Mouse (Mus musculus): ENCODE measurements around the gene Pdap1. TPM values are rescaled to one million over a fixed set of nuclear protein-coding genes. Genes with fewer than 3 reads are reported as not detected.
"Not testable (repeated sequence)": the region's sequence is repeated elsewhere in the genome, so short reads cannot be mapped to it uniquely, and the experiment has no call there.

Gene Pdap1
- polyA plus RNA-seq, 1 experiment from 2014 or later, result 87.1 TPM

GRCm38 (mm10) chr5:145100960-145101359 lies 39.1 kb downstream of the Pdap1 start:
- H3K4me3 ChIP-seq (replicated peaks), result no peak overlapping the region
- H3K36me3 ChIP-seq, result peaks cover 50% of the 10 kb centered on the region
- H3K27ac ChIP-seq, result no peak overlapping the region
- H3K4me2 ChIP-seq (replicated peaks), result no peak overlapping the region
- no peak for ATAC-seq
- WGBS, result 95% methylated on average over 9 of the region's 9 CpGs
- no peaks in the 10 kb centered on the region for H3K4me1 ChIP-seq (replicated peaks)
- H3K9ac ChIP-seq, result no peak overlapping the region
- H3K9me3 ChIP-seq, result no peaks in the 10 kb centered on the region
- no peaks in the 10 kb centered on the region for H3K27me3 ChIP-seq (replicated peaks)

- 92% methylated on average over 10 of the region's 10 CpGs for WGBS
- H3K9me3 ChIP-seq, result no peaks in the 10 kb centered on the region
- no peak overlapping the region for H3K4me2 ChIP-seq (replicated peaks)
- no peaks in the 10 kb centered on the region for H3K4me1 ChIP-seq (replicated peaks)
- H3K4me3 ChIP-seq (replicated peaks), result no peak overlapping the region
- no peak overlapping the region for H3K9ac ChIP-seq
- no peak for ATAC-seq
- no peaks in the 10 kb centered on the region for H3K27me3 ChIP-seq (replicated peaks)
- peaks cover 49% of the 10 kb centered on the region for H3K36me3 ChIP-seq
- H3K27ac ChIP-seq, result no peak overlapping the region
Measured at GRCm38 (mm10) chr5:145098340-145098821, 41.7 kb downstream of the Pdap1 start.

GRCm38 (mm10) chr5:145096195-145096594 lies 43.8 kb downstream of the Pdap1 start:
- H3K36me3 ChIP-seq, result peaks cover 56% of the 10 kb centered on the region
- 84% methylated on average over 4 of the region's 4 CpGs for WGBS

GRCm38 (mm10) chr5:145089878-145090277 lies 50.2 kb downstream of the Pdap1 start:
- H3K36me3 ChIP-seq, result peaks cover 17% of the 10 kb centered on the region
- no peak for ATAC-seq
- H3K27ac ChIP-seq, result no peak overlapping the region
- no peak overlapping the region for H3K4me3 ChIP-seq (replicated peaks)
- H3K4me1 ChIP-seq (replicated peaks), result 0 out of 2 replicates have a peak, but pooled peaks cover 2% of the 10 kb centered on the region
- H3K4me2 ChIP-seq (replicated peaks), result no peak overlapping the region
- no peaks in the 10 kb centered on the region for H3K27me3 ChIP-seq (replicated peaks)
- H3K9me3 ChIP-seq, result no peaks in the 10 kb centered on the region
- WGBS, result 79% methylated on average over 3 of the region's 3 CpGs
- H3K9ac ChIP-seq, result no peak overlapping the region

More at GRCm38 (mm10) chr5:145096195-145096594, 43.8 kb downstream of the Pdap1 start:
- H3K27ac ChIP-seq, result no peak overlapping the region
- no peaks in the 10 kb centered on the region for H3K9me3 ChIP-seq
- no peak overlapping the region for H3K9ac ChIP-seq
- H3K27me3 ChIP-seq (replicated peaks), result no peaks in the 10 kb centered on the region
- no peak for ATAC-seq
- no peaks in the 10 kb centered on the region for H3K4me1 ChIP-seq (replicated peaks)
- H3K4me2 ChIP-seq (replicated peaks), result no peak overlapping the region
- H3K4me3 ChIP-seq (replicated peaks), result no peak overlapping the region

- no peak overlapping the region for H3K27ac ChIP-seq
- 96% methylated on average over 2 of the region's 2 CpGs for WGBS
- H3K27me3 ChIP-seq (replicated peaks), result no peaks in the 10 kb centered on the region
- H3K4me3 ChIP-seq (replicated peaks), result no peak overlapping the region
- H3K36me3 ChIP-seq, result peaks cover 10% of the 10 kb centered on the region
- no peak for ATAC-seq
- no peak overlapping the region for H3K4me2 ChIP-seq (replicated peaks)
- no peaks in the 10 kb centered on the region for H3K9me3 ChIP-seq
- H3K9ac ChIP-seq, result no peak overlapping the region
- 0 out of 2 replicates have a peak, but pooled peaks cover 4% of the 10 kb centered on the region for H3K4me1 ChIP-seq (replicated peaks)
Measured at GRCm38 (mm10) chr5:145088186-145088585, 51.9 kb downstream of the Pdap1 start.

- Histone ChIP-seq H3K4me3 (replicated peaks) (peak overlapping the region; percentile 92), H3K9ac (peak overlapping the region; percentile 89), H3K4me1 (replicated peaks) (0 out of 2 replicates have a peak, but pooled peaks cover 4% of the 10 kb centered on the region), H3K27ac (no peak overlapping the region), H3K36me3 (no peaks in the 10 kb centered on the region), H3K4me2 (replicated peaks) (peak overlapping the region; percentile 63), H3K9me3 (no peaks in the 10 kb centered on the region), H3K27me3 (replicated peaks) (no peaks in the 10 kb centered on the region)
- WGBS, result 49% methylated on average over 2 of the region's 2 CpGs
- ATAC-seq, result no peak
Measured at GRCm38 (mm10) chr5:145084822-145085221, 55.2 kb downstream of the Pdap1 start.

- 1% methylated on average over 54 of the region's 54 CpGs for WGBS
- Histone ChIP-seq H3K36me3 (no peaks in the 10 kb centered on the region), H3K9me3 (no peaks in the 10 kb centered on the region), H3K4me3 (replicated peaks) (peak within 1 kb of the TSS; percentile 92), H3K4me1 (replicated peaks) (0 out of 2 replicates have a peak, but pooled peaks cover 4% of the 10 kb centered on the region), H3K9ac (peak within 1 kb of the TSS; percentile 89), H3K27me3 (replicated peaks) (no peaks in the 10 kb centered on the region), H3K27ac (peak within 1 kb of the TSS; percentile 77), H3K4me2 (replicated peaks) (peak within 1 kb of the TSS; percentile 63)
- ATAC-seq, result peak; percentile 99
Measured at GRCm38 (mm10) chr5:145083632-145084451, 56.2 kb downstream of the Pdap1 start, which contains the start of the genes Arpc1a and Kpna7. Gene Arpc1a (plus strand): TSS chr5:145083830. Gene Kpna7 (minus strand): TSS chr5:145084030.

GRCm38 (mm10) chr5:145083201-145083600 lies 56.8 kb downstream of the Pdap1 start:
- Histone ChIP-seq H3K9ac (peak overlapping the region; percentile 89; the same call in 1 of the 2 replicates), H3K27ac (peak overlapping the region; percentile 72), H3K4me2 (replicated peaks) (peak overlapping the region; percentile 63), H3K4me3 (replicated peaks) (peak overlapping the region; percentile 92)
- 50% methylated on average over 6 of the region's 6 CpGs for WGBS
- ATAC-seq, result peak; percentile 31
- not testable (repeated sequence) for H3K9me3 ChIP-seq; H3K27me3 ChIP-seq (replicated peaks); H3K36me3 ChIP-seq; H3K4me1 ChIP-seq (replicated peaks)

- Histone ChIP-seq H3K4me1 (replicated peaks) (0 out of 2 replicates have a peak, but pooled peaks cover 4% of the 10 kb centered on the region), H3K36me3 (no peaks in the 10 kb centered on the region), H3K9me3 (no peaks in the 10 kb centered on the region), H3K9ac (no peak overlapping the region), H3K4me2 (replicated peaks) (no peak overlapping the region), H3K27ac (no peak overlapping the region), H3K27me3 (replicated peaks) (no peaks in the 10 kb centered on the region), H3K4me3 (replicated peaks) (no peak overlapping the region)
- ATAC-seq, result no peak
- WGBS, result 79% methylated on average over 10 of the region's 10 CpGs
Measured at GRCm38 (mm10) chr5:145081866-145082613, 58.0 kb downstream of the Pdap1 start.

Other genes starting within 250 kb of the Pdap1 start
- 10.7 and 11.5 TPM in 2 replicates for gene Smurf1, start 174.4 kb downstream of the Pdap1 start, polyA plus RNA-seq (2015; fragmentation: Nextera tagmentation; extraction: Ambion mirVana)
- gene Gm4871, start 107.5 kb downstream of the Pdap1 start, polyA plus RNA-seq (2015; fragmentation: Nextera tagmentation; extraction: Ambion mirVana), result not detected in 2 replicates
- not detected in 2 replicates for gene 1700018F24Rik, start 97.2 kb downstream of the Pdap1 start, polyA plus RNA-seq (2015; fragmentation: Nextera tagmentation; extraction: Ambion mirVana)
- gene Arpc1a, start 56.4 kb downstream of the Pdap1 start, polyA plus RNA-seq (2015; fragmentation: Nextera tagmentation; extraction: Ambion mirVana), result 130 and 134 TPM in 2 replicates
- 0.21 and 0.38 TPM in 2 replicates for gene Kpna7, start 56.2 kb downstream of the Pdap1 start, polyA plus RNA-seq (2015; fragmentation: Nextera tagmentation; extraction: Ambion mirVana)
- gene Arpc1b, start 26.0 kb downstream of the Pdap1 start, polyA plus RNA-seq (2015; fragmentation: Nextera tagmentation; extraction: Ambion mirVana), result 554 and 591 TPM in 2 replicates
- gene Bud31, start 124 bp upstream of the Pdap1 start, polyA plus RNA-seq (2015; fragmentation: Nextera tagmentation; extraction: Ambion mirVana), result 176 and 185 TPM in 2 replicates
- gene Ptcd1, start 26.9 kb upstream of the Pdap1 start, polyA plus RNA-seq (2015; fragmentation: Nextera tagmentation; extraction: Ambion mirVana), result 13.6 and 14.2 TPM in 2 replicates
- gene Cpsf4, start 27.0 kb upstream of the Pdap1 start, polyA plus RNA-seq (2015; fragmentation: Nextera tagmentation; extraction: Ambion mirVana), result 43.1 and 47.1 TPM in 2 replicates
- 899 and 947 TPM in 2 replicates for gene Atp5j2, start 51.8 kb upstream of the Pdap1 start, polyA plus RNA-seq (2015; fragmentation: Nextera tagmentation; extraction: Ambion mirVana)
- gene Zkscan14, start 61.6 kb upstream of the Pdap1 start, polyA plus RNA-seq (2015; fragmentation: Nextera tagmentation; extraction: Ambion mirVana), result 7.8 and 9.5 TPM in 2 replicates
- 9.7 and 10.3 TPM in 2 replicates for gene Zkscan5, start 64.3 kb upstream of the Pdap1 start, polyA plus RNA-seq (2015; fragmentation: Nextera tagmentation; extraction: Ambion mirVana)
- 33.1 and 38.6 TPM in 2 replicates for gene Zfp655, start 91.5 kb upstream of the Pdap1 start, polyA plus RNA-seq (2015; fragmentation: Nextera tagmentation; extraction: Ambion mirVana)
- gene Zscan25, start 140.3 kb upstream of the Pdap1 start, polyA plus RNA-seq (2015; fragmentation: Nextera tagmentation; extraction: Ambion mirVana), result 0.36 and 0.49 TPM in 2 replicates
- not detected in 2 replicates for gene Cyp3a57, start 205.0 kb upstream of the Pdap1 start, polyA plus RNA-seq (2015; fragmentation: Nextera tagmentation; extraction: Ambion mirVana)